20 mouse cellular contexts compared by ENCODE assay signal in the genomic region with DNA sequence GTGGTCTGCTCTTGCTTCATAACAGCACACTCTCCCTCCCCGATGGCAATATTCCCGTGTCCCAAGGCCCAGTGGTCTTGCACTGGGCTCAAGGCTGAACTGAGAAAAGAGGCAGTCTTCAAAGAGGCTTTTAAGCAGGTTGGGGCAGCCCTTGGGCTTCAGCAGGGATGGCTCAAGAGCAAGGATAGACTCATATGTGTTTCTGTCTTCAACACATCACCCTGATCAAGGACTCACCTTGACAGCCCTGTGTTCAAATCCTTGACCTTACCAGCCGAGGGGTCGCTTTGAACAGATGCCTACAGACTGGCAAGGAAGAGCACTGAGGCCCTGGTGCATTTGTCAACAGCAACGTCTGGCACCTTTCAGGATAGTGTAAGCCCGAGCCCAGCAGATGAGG.
A peak's percentile ranks its signal among the peaks of the same experiment; 100 is the strongest.
DNase-seq lines count a peak whose midpoint lies in the region; ATAC-seq lines count a peak whose summit lies in the region.
"Had no signal": no experiment of that assay in that cellular context is flagged by ENCODE, and none has a peak within 500 bp of the region (broad histone marks: within the 10 kb centered on the region; RNA-seq: fewer than 3 reads in every experiment).

No protein-coding gene starts in this region.

- DNase-seq in adrenal gland, adult (ENCODE audit: inconsistent age in 2 of 2, low spot score in 1 of 2): peak; percentile 38 to 71
- no peak for DNase-seq in adrenal gland, postnatal 25 days
- no peak for DNase-seq in heart, postnatal 14 days
- DNase-seq in limb, embryonic 10.5 days (ENCODE audit: low spot score): no peak
- no peak for DNase-seq in spleen, postnatal 36 days (ENCODE audit: low spot score in 2 of 2)
- DNase-seq: cerebellum, postnatal 10 days; gastrocnemius, postnatal 14 days; heart, postnatal 36 days; layer of hippocampus, postnatal 36 days; lung, adult 2 months; lung, postnatal 36 days; right cerebral cortex, postnatal 25 days; thymus, postnatal 36 days had no signal

- H3K9me3 ChIP-seq in heart, embryonic 12.5 days (replicated peaks): no peaks in the 10 kb centered on the region
- no peaks in the 10 kb centered on the region for H3K9me3 ChIP-seq in limb, embryonic 13.5 days
- H3K9me3 ChIP-seq in limb, embryonic 10.5 days (replicated peaks): no peaks in the 10 kb centered on the region
- H3K9me3 ChIP-seq in neural tube, embryonic 14.5 days (ENCODE audit: control insufficient read depth, low read length): no peaks in the 10 kb centered on the region
- H3K9me3 ChIP-seq: G1E; neural tube, embryonic 12.5 days had no signal

- peak overlapping the region; percentile 50 for H3K27ac ChIP-seq in heart, embryonic 12.5 days (ENCODE audit: poor library complexity, severe bottlenecking)
- H3K27ac ChIP-seq in limb, embryonic 13.5 days: peak overlapping the region; percentile 33; the same call in 1 of the 2 replicates
- H3K27ac ChIP-seq in limb, embryonic 10.5 days: no peak overlapping the region
- peak overlapping the region; percentile 49; the same call in 1 of the 2 replicates for H3K27ac ChIP-seq in neural tube, embryonic 14.5 days (ENCODE audit: low read depth, low read length)
- H3K27ac ChIP-seq: neural tube, embryonic 12.5 days had no signal

- intact Hi-C loops in heart, postnatal 14 days (cut with DNase I): no loop called here

- H3K27me3 ChIP-seq in heart, embryonic 12.5 days (replicated peaks): no peaks in the 10 kb centered on the region
- no peaks in the 10 kb centered on the region for H3K27me3 ChIP-seq in limb, embryonic 13.5 days
- no peaks in the 10 kb centered on the region for H3K27me3 ChIP-seq in limb, embryonic 10.5 days (ENCODE audit: low read depth, poor library complexity, severe bottlenecking)
- no peaks in the 10 kb centered on the region for H3K27me3 ChIP-seq in neural tube, embryonic 14.5 days (ENCODE audit: control insufficient read depth, insufficient read depth, low read length)
- H3K27me3 ChIP-seq: neural tube, embryonic 12.5 days had no signal

- H3K4me3 ChIP-seq in heart, embryonic 12.5 days: no peak overlapping the region
- H3K4me3 ChIP-seq in limb, embryonic 13.5 days: no peak overlapping the region
- H3K4me3 ChIP-seq in limb, embryonic 10.5 days: no peak overlapping the region
- no peak overlapping the region for H3K4me3 ChIP-seq in neural tube, embryonic 14.5 days (ENCODE audit: low read depth, low read length)
- H3K4me3 ChIP-seq: neural tube, embryonic 12.5 days had no signal

- H3K4me1 ChIP-seq in heart, embryonic 12.5 days (replicated peaks): peaks cover 25% of the 10 kb centered on the region
- peaks cover 20% of the 10 kb centered on the region for H3K4me1 ChIP-seq in limb, embryonic 13.5 days
- no peaks in the 10 kb centered on the region for H3K4me1 ChIP-seq in limb, embryonic 10.5 days
- H3K4me1 ChIP-seq in neural tube, embryonic 14.5 days (ENCODE audit: control insufficient read depth, insufficient read depth, low read length): peaks cover 13% of the 10 kb centered on the region

- 51% methylated on average over 6 of the region's 6 CpGs for WGBS in heart, embryonic 12.5 days
- 78% methylated on average over 6 of the region's 6 CpGs for WGBS in limb, embryonic 13.5 days
- whole genome bisulfite sequencing in limb, embryonic 10.5 days: 78% methylated on average over 6 of the region's 6 CpGs
- 78% methylated on average over 6 of the region's 6 CpGs for WGBS in neural tube, embryonic 14.5 days

- no peak overlapping the region for H3K9ac ChIP-seq in heart, embryonic 12.5 days
- H3K9ac ChIP-seq in limb, embryonic 13.5 days: no peak overlapping the region
- no peak overlapping the region for H3K9ac ChIP-seq in neural tube, embryonic 14.5 days (replicated peaks; ENCODE audit: low read depth, low read length)
- H3K9ac ChIP-seq: neural tube, embryonic 12.5 days had no signal

- ATAC-seq in heart, embryonic 12.5 days (ENCODE audit: insufficient number of reproducible peaks, low FRiP score): no peak
- no peak for ATAC-seq in limb, embryonic 13.5 days (ENCODE audit: low FRiP score, low read depth)
- no peak for ATAC-seq in neural tube, embryonic 14.5 days (ENCODE audit: low read depth)
- ATAC-seq: CD4-positive, CD25-positive, alpha-beta regulatory T cell, adult 4 months; intestine, postnatal 0 days had no signal

- no peak overlapping the region for H3K4me2 ChIP-seq in heart, embryonic 12.5 days
- no peak overlapping the region for H3K4me2 ChIP-seq in limb, embryonic 13.5 days (replicated peaks)
- H3K4me2 ChIP-seq in neural tube, embryonic 14.5 days (ENCODE audit: low read depth, low read length): no peak overlapping the region
- H3K4me2 ChIP-seq: neural tube, embryonic 12.5 days had no signal

- H3K36me3 ChIP-seq in heart, embryonic 12.5 days: peaks cover 8% of the 10 kb centered on the region
- H3K36me3 ChIP-seq in limb, embryonic 13.5 days: peaks cover 18% of the 10 kb centered on the region
- peaks cover 9% of the 10 kb centered on the region for H3K36me3 ChIP-seq in limb, embryonic 10.5 days
- H3K36me3 ChIP-seq in neural tube, embryonic 14.5 days (ENCODE audit: control insufficient read depth, insufficient read depth, low read length): no peaks in the 10 kb centered on the region

Comparison
In these comparisons a context has a peak if more than half of its experiments do, and no peak if none do; other contexts are left out.
1. DNase-seq: peak in adrenal gland, adult (2 of 2); none in adrenal gland, postnatal 25 days (single experiment), heart, postnatal 14 days (0 of 2), limb, embryonic 10.5 days (single experiment) and spleen, postnatal 36 days (0 of 2).